Mouse (Mus musculus) cerebellum, adult 2 months (tissue): ENCODE results near the gene Hdac7. TPM values are rescaled to one million over a fixed set of nuclear protein-coding genes. Genes with fewer than 3 reads are reported as not detected.
"Not testable (repeated sequence)": the region's sequence is repeated elsewhere in the genome, so short reads cannot be mapped to it uniquely, and the experiment has no call there.

ENCODE experiments used
- DNase-seq, 2 experiments: peaks; one replicate each; pipeline ENCODE4 v3.0.0; 2021
- H3K27ac ChIP-seq: fragments of 200-500 bp; 2 replicates; pipeline ENCODE4 v1.5.1; 2012; ENCODE audit warnings: low read length, control low read depth, inconsistent platforms; ENCODE audit not compliant: insufficient read depth
- H3K27me3 ChIP-seq: fragments of 200-500 bp; 2 replicates; pipeline ENCODE4 v1.6.1; 2012; ENCODE audit warnings: inconsistent platforms, mild to moderate bottlenecking, low read length, moderate library complexity; ENCODE audit not compliant: control insufficient read depth, insufficient read depth
- H3K4me1 ChIP-seq: fragments of 200-500 bp; 2 replicates; pipeline ENCODE4 v1.6.1; 2011; ENCODE audit warnings: low read length; ENCODE audit not compliant: control insufficient read depth, insufficient read depth
- H3K4me3 ChIP-seq: fragments of 200-500 bp; replicated peaks from 2 replicates; pipeline ENCODE3; 2011; ENCODE audit warnings: mild to moderate bottlenecking, low read depth, low read length, control low read depth; ENCODE audit not compliant: insufficient read depth
- CTCF ChIP-seq: fragments of 200-500 bp; IDR thresholded peaks from 2 replicates; pipeline ENCODE4 v1.5.1; 2011; ENCODE audit warnings: low read depth, mild to moderate bottlenecking, control low read depth, low read length, moderate library complexity, borderline replicate concordance; ENCODE audit not compliant: insufficient read depth
- POLR2A ChIP-seq: fragments of 200-500 bp; IDR thresholded peaks from 2 replicates; pipeline ENCODE4 v1.6.1; 2011; ENCODE audit warnings: low read length, control low read depth, borderline replicate concordance; ENCODE audit not compliant: insufficient read depth
- WGBS: fragments of 180-500 bp; shearing (Covaris S2); methylation state at CpG from one replicate; pipeline ENCODE4 v1.1.7; 2018; 5-methylcytosine and 5-hydroxymethylcytosine counted together
- polyA plus RNA-seq: library from polyadenylated mRNA; depleted of rRNA; stranded (reverse); fragments of >200 nt; gene quantifications from 2 replicates; pipeline ENCODE4 v1.2.3, GENCODE M21; 2012

Gene Hdac7
- polyA plus RNA-seq, 1 experiment = 40.9 TPM

- no peaks in the 10 kb centered on the region for H3K4me1 ChIP-seq
- TF ChIP-seq POLR2A = no peak
- no peak for TF ChIP-seq CTCF
- H3K4me3 ChIP-seq = no peak overlapping the region
- 78% methylated on average over 7 of the region's 7 CpGs for WGBS
- H3K27ac ChIP-seq = no peak overlapping the region
- no peak for DNase-seq
- H3K27me3 ChIP-seq = no peaks in the 10 kb centered on the region
Observed at GRCm38 (mm10) chr15:97878696-97879328, 34.5 kb upstream of the Hdac7 start.

GRCm38 (mm10) chr15:97875784-97876183 lies 31.5 kb upstream of the Hdac7 start:
- no peak for DNase-seq
- H3K4me3 ChIP-seq = no peak overlapping the region
- H3K27ac ChIP-seq = no peak overlapping the region
- no peaks in the 10 kb centered on the region for H3K27me3 ChIP-seq
- TF ChIP-seq CTCF = no peak
- no peaks in the 10 kb centered on the region for H3K4me1 ChIP-seq
- 86% methylated on average over 8 of the region's 8 CpGs for WGBS

DNA sequence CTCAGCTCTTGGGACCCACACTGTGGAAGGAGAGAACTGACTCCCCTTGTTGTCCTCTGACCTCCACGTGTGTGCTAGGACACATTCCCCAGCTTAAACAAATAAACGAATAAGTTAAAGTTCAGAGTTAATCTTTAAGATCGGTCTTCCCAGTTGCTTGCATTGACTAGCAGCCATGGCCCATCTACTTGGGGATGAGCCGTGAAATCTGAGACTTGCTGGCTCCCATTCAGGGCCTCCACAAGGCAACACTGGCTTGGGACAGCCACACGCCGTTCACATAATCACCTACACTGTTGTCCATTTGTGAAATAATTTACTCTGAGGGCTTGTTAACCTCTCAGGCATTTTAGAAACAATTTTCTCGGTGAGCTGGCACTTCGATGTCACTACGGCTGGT lies 29.4 kb upstream of the Hdac7 start:
- DNase-seq = no peak
- Histone ChIP-seq H3K4me3 (no peak overlapping the region), H3K4me1 (no peaks in the 10 kb centered on the region), H3K27ac (no peak overlapping the region), H3K27me3 (no peaks in the 10 kb centered on the region)
- 78% methylated on average over 9 of the region's 9 CpGs for WGBS
- no peak for TF ChIP-seq CTCF
- TF ChIP-seq POLR2A = no peak

GRCm38 (mm10) chr15:97872161-97872560 lies 27.9 kb upstream of the Hdac7 start:
- TF ChIP-seq CTCF (no peak), POLR2A (no peak)
- Histone ChIP-seq H3K27ac (no peak overlapping the region), H3K4me1 (no peaks in the 10 kb centered on the region), H3K27me3 (no peaks in the 10 kb centered on the region), H3K4me3 (no peak overlapping the region)
- no peak for DNase-seq
- WGBS = 61% methylated on average over 8 of the region's 8 CpGs

- Histone ChIP-seq H3K27ac (no peak overlapping the region), H3K27me3 (no peaks in the 10 kb centered on the region), H3K4me1 (no peaks in the 10 kb centered on the region), H3K4me3 (no peak overlapping the region)
- TF ChIP-seq CTCF (no peak), POLR2A (no peak)
- DNase-seq = no peak
- 68% methylated on average over 19 of the region's 19 CpGs for WGBS
Observed at GRCm38 (mm10) chr15:97871055-97872030, 27.0 kb upstream of the Hdac7 start.

- not testable (repeated sequence) for H3K27ac ChIP-seq, H3K27me3 ChIP-seq, H3K4me1 ChIP-seq, DNase-seq, H3K4me3 ChIP-seq
- WGBS = 74% methylated on average over 4 of the region's 4 CpGs
Observed at GRCm38 (mm10) chr15:97870116-97870515, 25.8 kb upstream of the Hdac7 start.

GRCm38 (mm10) chr15:97868985-97869384 lies 24.7 kb upstream of the Hdac7 start:
- no peak for DNase-seq
- no peak overlapping the region for H3K27ac ChIP-seq
- no peak for TF ChIP-seq POLR2A
- no peak for TF ChIP-seq CTCF
- WGBS = 92% methylated on average over 6 of the region's 6 CpGs
- no peak overlapping the region for H3K4me3 ChIP-seq
- H3K4me1 ChIP-seq = no peaks in the 10 kb centered on the region
- H3K27me3 ChIP-seq = no peaks in the 10 kb centered on the region

DNA sequence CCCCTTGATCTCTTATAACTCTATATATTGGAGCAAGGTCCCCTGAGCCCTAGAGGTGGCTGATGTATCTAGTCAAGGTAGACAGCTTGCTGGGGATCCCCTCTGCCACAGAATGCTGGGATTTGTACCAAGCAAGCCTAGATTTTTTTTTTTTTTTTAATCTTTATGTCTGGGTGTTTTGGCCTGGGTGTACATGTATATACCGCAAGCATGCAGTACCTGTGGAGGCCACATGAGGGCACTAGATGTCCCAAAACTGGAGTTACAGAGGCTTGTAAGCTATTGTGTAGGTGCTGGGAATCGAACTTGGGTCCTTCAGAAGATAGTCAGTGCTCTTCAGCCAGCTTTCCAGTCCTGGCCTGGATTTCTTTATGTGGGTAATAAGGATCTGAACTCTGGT lies 21.7 kb upstream of the Hdac7 start:
- Histone ChIP-seq H3K4me3 (no peak overlapping the region), H3K27ac (no peak overlapping the region), H3K4me1 (no peaks in the 10 kb centered on the region), H3K27me3 (no peaks in the 10 kb centered on the region)
- TF ChIP-seq CTCF = 0 out of 2 replicates have a peak, but pooled peaks have one; percentile 7
- TF ChIP-seq POLR2A = no peak
- 93% methylated on average over 2 of the region's 2 CpGs for WGBS
- no peak for DNase-seq
